Mouse (Mus musculus) neural tube, embryonic 12.5 days (tissue): ENCODE results near the gene Stum. TPM values are rescaled to one million over a fixed set of nuclear protein-coding genes. Genes with fewer than 3 reads are reported as not detected.

Source experiments
- ATAC-seq: fragments of 200-750 bp; cut with Nextera tagmentation; 2 replicates; pipeline ENCODE4 v1.8.0; 2017; ENCODE audit warnings: low read depth, mild to moderate bottlenecking, moderate TSS enrichment, moderate library complexity; ENCODE audit not compliant: low FRiP score
- H3K27ac ChIP-seq: fragments of 300-500 bp; sonication (generic); 2 replicates; pipeline ENCODE4 v1.5.1; 2016
- H3K27me3 ChIP-seq: fragments of 300-500 bp; sonication (generic); replicated peaks from 2 replicates; pipeline ENCODE4 v1.6.1; 2016; ENCODE audit warnings: mild to moderate bottlenecking
- H3K36me3 ChIP-seq: fragments of 300-500 bp; sonication (generic); 2 replicates; pipeline ENCODE4 v1.6.1; 2016; ENCODE audit warnings: mild to moderate bottlenecking
- H3K4me1 ChIP-seq: fragments of 300-500 bp; sonication (generic); 2 replicates; pipeline ENCODE4 v1.6.1; 2016
- H3K4me2 ChIP-seq: fragments of 300-500 bp; sonication (generic); replicated peaks from 2 replicates; pipeline ENCODE4 v1.6.1; 2016; ENCODE audit warnings: mild to moderate bottlenecking
- H3K4me3 ChIP-seq: fragments of 300-500 bp; sonication (generic); 2 replicates; pipeline ENCODE4 v1.5.1; 2016
- H3K9ac ChIP-seq: fragments of 300-500 bp; sonication (generic); 2 replicates; pipeline ENCODE4 v1.6.1; 2016; ENCODE audit warnings: mild to moderate bottlenecking
- H3K9me3 ChIP-seq: fragments of 300-500 bp; sonication (generic); 2 replicates; pipeline ENCODE4 v1.6.1; 2016; ENCODE audit warnings: mild to moderate bottlenecking
- WGBS: fragments of 180-500 bp; shearing (Covaris S2); methylation state at CpG from one replicate; pipeline ENCODE4 v1.1.7; 2016; 5-methylcytosine and 5-hydroxymethylcytosine counted together
- polyA plus RNA-seq: library from polyadenylated mRNA; unstranded; fragments of >200 nt; fragmentation: Nextera tagmentation; extraction: Ambion mirVana; gene quantifications from 2 replicates; pipeline ENCODE4 v1.2.1, GENCODE M21; 2016

Gene Stum
- polyA plus RNA-seq, 1 experiment from 2014 or later: 2.6 TPM

DNA sequence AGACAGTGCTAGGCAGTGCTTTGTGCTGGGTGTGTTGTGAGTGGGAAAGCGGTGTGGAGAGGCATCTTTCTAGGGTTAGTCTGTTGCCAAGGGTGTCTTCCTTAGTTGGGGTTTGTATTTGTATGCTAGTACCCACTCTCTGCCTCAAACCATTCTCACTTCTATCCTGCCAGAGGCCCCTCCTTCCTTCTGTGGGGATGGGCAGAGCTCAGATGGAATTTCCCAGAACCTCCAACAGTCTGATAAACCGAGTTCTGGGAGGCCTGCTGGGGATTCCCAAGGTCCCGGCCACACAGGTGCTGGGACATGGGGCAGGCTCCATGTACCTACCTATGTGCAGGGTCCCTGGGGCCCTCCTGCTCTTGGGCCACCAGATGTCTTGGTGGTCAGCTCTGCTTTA lies 59.4 kb downstream of the Stum start:
- Histone ChIP-seq H3K36me3 (no peaks in the 10 kb centered on the region), H3K4me1 (peaks cover 20% of the 10 kb centered on the region; the same call in 1 of the 2 replicates), H3K9me3 (no peaks in the 10 kb centered on the region), H3K9ac (no peak overlapping the region), H3K4me2 (no peak overlapping the region), H3K27ac (no peak overlapping the region), H3K27me3 (no peaks in the 10 kb centered on the region), H3K4me3 (no peak overlapping the region)
- no peak for ATAC-seq
- WGBS: 87% methylated on average over 3 of the region's 3 CpGs

- peaks cover 20% of the 10 kb centered on the region; the same call in 1 of the 2 replicates for H3K4me1 ChIP-seq
- no peak overlapping the region for H3K4me3 ChIP-seq
- no peak for ATAC-seq
- H3K9me3 ChIP-seq: no peaks in the 10 kb centered on the region
- H3K4me2 ChIP-seq: no peak overlapping the region
- no peaks in the 10 kb centered on the region for H3K36me3 ChIP-seq
- no peaks in the 10 kb centered on the region for H3K27me3 ChIP-seq
- H3K27ac ChIP-seq: no peak overlapping the region
- WGBS: 68% methylated on average over 16 of the region's 16 CpGs
- H3K9ac ChIP-seq: no peak overlapping the region
Measured at GRCm38 (mm10) chr1:180423008-180423639, 60.2 kb downstream of the Stum start.

- H3K4me2 ChIP-seq: no peak overlapping the region
Measured at GRCm38 (mm10) chr1:180422076-180422828, 61.1 kb downstream of the Stum start.

DNA sequence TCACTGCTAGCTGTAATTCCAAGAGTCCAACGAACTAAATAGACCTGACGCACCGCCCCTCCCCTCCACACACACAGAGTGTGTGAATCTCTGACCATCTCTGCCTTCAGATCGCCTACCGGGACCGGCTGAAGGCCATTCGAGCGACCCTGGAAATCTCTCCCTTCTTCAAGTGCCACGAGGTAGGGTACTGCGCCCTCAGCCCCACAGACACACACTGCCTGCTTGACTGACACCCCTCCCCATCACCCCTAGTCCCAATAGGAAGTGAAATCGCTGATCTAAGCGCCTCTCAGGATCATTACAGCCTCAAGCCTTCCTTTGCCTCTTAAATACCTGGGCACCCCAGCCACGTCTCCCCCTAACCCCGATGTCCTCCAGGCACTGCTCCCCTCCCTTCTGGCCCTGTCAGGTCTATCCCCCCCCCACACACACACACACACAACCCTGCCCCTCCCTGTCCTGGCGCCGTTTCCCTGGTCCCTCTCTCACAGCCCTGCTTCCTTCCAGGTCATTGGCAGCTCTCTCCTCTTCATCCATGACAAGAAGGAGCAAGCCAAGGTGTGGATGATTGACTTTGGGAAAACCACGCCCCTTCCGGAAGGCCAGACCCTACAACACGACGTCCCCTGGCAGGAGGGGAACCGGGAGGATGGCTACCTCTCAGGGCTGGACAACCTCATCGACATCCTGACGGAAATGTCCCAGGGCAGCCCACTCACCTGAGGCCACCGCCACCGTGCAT lies 62.0 kb downstream of the Stum start:
- Histone ChIP-seq H3K9ac (no peak overlapping the region), H3K4me2 (peak overlapping the region; percentile 0; the same call in 1 of the 2 replicates)
- ATAC-seq: peak; percentile 26; the same call in 1 of the 2 replicates

More at GRCm38 (mm10) chr1:180422076-180422828, 61.1 kb downstream of the Stum start:
- H3K9me3 ChIP-seq: no peaks in the 10 kb centered on the region
- 0 out of 2 replicates have a peak, but pooled peaks have one; percentile 12 for ATAC-seq
- H3K27me3 ChIP-seq: no peaks in the 10 kb centered on the region
- no peaks in the 10 kb centered on the region for H3K36me3 ChIP-seq
- peaks cover 20% of the 10 kb centered on the region; the same call in 1 of the 2 replicates for H3K4me1 ChIP-seq
- WGBS: 37% methylated on average over 11 of the region's 11 CpGs
- no peak overlapping the region for H3K9ac ChIP-seq
- H3K4me3 ChIP-seq: no peak overlapping the region
- H3K27ac ChIP-seq: no peak overlapping the region

GRCm38 (mm10) chr1:180420496-180421164 lies 62.7 kb downstream of the Stum start:
- WGBS: 35% methylated on average over 8 of the region's 8 CpGs
- Histone ChIP-seq H3K27me3 (no peaks in the 10 kb centered on the region), H3K27ac (no peak overlapping the region), H3K4me2 (peak overlapping the region; percentile 0; the same call in 1 of the 2 replicates), H3K9me3 (no peaks in the 10 kb centered on the region), H3K4me3 (no peak overlapping the region), H3K36me3 (no peaks in the 10 kb centered on the region), H3K4me1 (peaks cover 20% of the 10 kb centered on the region; the same call in 1 of the 2 replicates), H3K9ac (no peak overlapping the region)
- peak; percentile 70 for ATAC-seq

More for the DNA sequence above, 62.0 kb downstream of the Stum start:
- no peaks in the 10 kb centered on the region for H3K27me3 ChIP-seq
- H3K27ac ChIP-seq: no peak overlapping the region
- no peaks in the 10 kb centered on the region for H3K9me3 ChIP-seq
- H3K36me3 ChIP-seq: no peaks in the 10 kb centered on the region
- WGBS: 56% methylated on average over 25 of the region's 25 CpGs
- H3K4me1 ChIP-seq: peaks cover 20% of the 10 kb centered on the region; the same call in 1 of the 2 replicates
- no peak overlapping the region for H3K4me3 ChIP-seq

GRCm38 (mm10) chr1:180419059-180419458 lies 64.2 kb downstream of the Stum start:
- H3K4me3 ChIP-seq: no peak overlapping the region
- WGBS: 91% methylated on average over 2 of the region's 2 CpGs
- peaks cover 20% of the 10 kb centered on the region; the same call in 1 of the 2 replicates for H3K4me1 ChIP-seq
- no peak overlapping the region for H3K9ac ChIP-seq
- H3K27me3 ChIP-seq: no peaks in the 10 kb centered on the region
- no peak overlapping the region for H3K27ac ChIP-seq
- H3K9me3 ChIP-seq: no peaks in the 10 kb centered on the region
- H3K4me2 ChIP-seq: no peak overlapping the region
- no peaks in the 10 kb centered on the region for H3K36me3 ChIP-seq
- ATAC-seq: no peak

DNA sequence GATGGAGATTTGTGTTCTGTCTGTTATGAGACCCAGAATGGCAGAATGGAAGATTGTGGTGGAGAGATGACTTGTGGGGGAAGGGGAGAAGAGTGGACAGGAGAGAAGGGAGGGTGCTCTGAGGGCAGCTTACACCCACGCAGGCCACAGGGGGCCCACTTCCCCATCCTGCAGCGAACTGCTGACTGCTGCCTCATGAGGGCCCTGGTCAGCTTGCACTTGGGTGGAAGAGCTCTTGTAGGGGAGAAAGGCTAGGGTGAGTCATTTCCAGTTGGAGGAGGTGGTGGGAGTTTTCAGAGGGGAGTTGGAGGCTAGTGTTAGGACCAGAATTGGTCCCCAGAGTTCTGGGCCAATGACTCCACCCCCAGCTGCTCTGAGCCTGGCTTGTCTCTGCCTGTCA lies 66.2 kb downstream of the Stum start:
- H3K9ac ChIP-seq: no peak overlapping the region
- no peaks in the 10 kb centered on the region for H3K9me3 ChIP-seq
- no peak for ATAC-seq
- H3K27me3 ChIP-seq: no peaks in the 10 kb centered on the region
- H3K36me3 ChIP-seq: no peaks in the 10 kb centered on the region
- H3K4me1 ChIP-seq: peaks cover 16% of the 10 kb centered on the region; the same call in 1 of the 2 replicates
- WGBS: 63% methylated on average over 2 of the region's 2 CpGs
- H3K27ac ChIP-seq: no peak overlapping the region
- no peak overlapping the region for H3K4me2 ChIP-seq
- H3K4me3 ChIP-seq: no peak overlapping the region

GRCm38 (mm10) chr1:180415836-180416235 lies 67.5 kb downstream of the Stum start:
- Histone ChIP-seq H3K36me3 (no peaks in the 10 kb centered on the region), H3K9me3 (no peaks in the 10 kb centered on the region), H3K4me1 (peaks cover 7% of the 10 kb centered on the region; the same call in 1 of the 2 replicates), H3K4me3 (no peak overlapping the region), H3K9ac (no peak overlapping the region), H3K27ac (no peak overlapping the region), H3K27me3 (no peaks in the 10 kb centered on the region), H3K4me2 (no peak overlapping the region)
- no peak for ATAC-seq
- 91% methylated on average over 7 of the region's 7 CpGs for WGBS

- WGBS: 57% methylated on average over 4 of the region's 4 CpGs
- H3K27ac ChIP-seq: no peak overlapping the region
Measured at GRCm38 (mm10) chr1:180415064-180415463, 68.2 kb downstream of the Stum start.

DNA sequence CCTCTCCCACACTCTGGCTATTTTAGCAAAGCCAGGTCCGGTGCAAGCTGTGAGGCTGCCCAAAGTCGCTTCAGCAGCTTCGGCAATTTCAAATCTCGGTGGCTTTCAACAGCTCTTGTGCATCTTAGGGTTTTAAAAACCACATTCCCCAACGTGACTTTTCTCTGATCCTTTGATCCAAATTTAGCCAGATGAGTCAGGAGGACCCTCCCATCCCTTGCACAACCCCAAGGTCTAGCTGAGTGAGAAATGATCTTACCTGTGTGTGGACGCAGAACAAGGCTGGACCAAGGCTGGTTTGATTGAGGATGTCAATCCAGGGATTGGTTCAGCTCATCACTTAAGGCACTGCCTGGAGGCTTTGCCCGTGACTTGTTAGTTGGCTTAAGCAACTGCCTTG lies 73.0 kb downstream of the Stum start:
- H3K4me3 ChIP-seq: no peak overlapping the region
- no peaks in the 10 kb centered on the region for H3K36me3 ChIP-seq
- ATAC-seq: no peak
- WGBS: 78% methylated on average over 7 of the region's 7 CpGs
- H3K27ac ChIP-seq: no peak overlapping the region
- no peaks in the 10 kb centered on the region for H3K27me3 ChIP-seq
- no peaks in the 10 kb centered on the region for H3K9me3 ChIP-seq
- no peak overlapping the region for H3K9ac ChIP-seq
- no peak overlapping the region for H3K4me2 ChIP-seq
- H3K4me1 ChIP-seq: peaks cover 5% of the 10 kb centered on the region; the same call in 1 of the 2 replicates

More at GRCm38 (mm10) chr1:180415064-180415463, 68.2 kb downstream of the Stum start:
- H3K36me3 ChIP-seq: no peaks in the 10 kb centered on the region
- no peak overlapping the region for H3K4me2 ChIP-seq
- no peaks in the 10 kb centered on the region for H3K4me1 ChIP-seq
- no peaks in the 10 kb centered on the region for H3K9me3 ChIP-seq
- ATAC-seq: no peak
- H3K27me3 ChIP-seq: no peaks in the 10 kb centered on the region
- no peak overlapping the region for H3K4me3 ChIP-seq
- no peak overlapping the region for H3K9ac ChIP-seq

DNA sequence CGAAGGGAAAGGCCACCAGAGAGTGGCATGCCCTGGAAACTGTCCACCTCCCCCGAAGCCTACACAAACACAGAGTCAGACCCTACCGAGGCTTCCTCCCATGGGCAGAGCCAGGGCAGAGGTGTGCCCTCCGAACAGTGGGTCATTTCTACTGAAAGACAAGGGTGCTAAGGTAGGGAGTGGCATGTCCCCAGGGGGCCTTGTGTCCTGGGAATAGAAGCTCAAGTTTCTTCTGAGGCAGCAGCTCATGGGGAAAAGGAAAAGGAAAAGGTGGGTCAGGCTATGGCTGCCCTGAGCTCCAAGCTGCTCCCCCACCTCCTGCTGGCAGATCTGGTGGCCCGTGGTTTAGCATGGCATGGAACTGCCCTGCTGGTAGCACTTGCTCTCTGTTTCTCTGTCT lies 73.5 kb downstream of the Stum start:
- Histone ChIP-seq H3K4me2 (no peak overlapping the region), H3K4me1 (peaks cover 5% of the 10 kb centered on the region; the same call in 1 of the 2 replicates), H3K36me3 (no peaks in the 10 kb centered on the region), H3K27ac (no peak overlapping the region), H3K27me3 (no peaks in the 10 kb centered on the region), H3K9ac (no peak overlapping the region), H3K9me3 (no peaks in the 10 kb centered on the region), H3K4me3 (no peak overlapping the region)
- 78% methylated on average over 5 of the region's 5 CpGs for WGBS
- ATAC-seq: no peak
